Mouse (Mus musculus) adrenal gland, adult 10 weeks (tissue): ENCODE data around the gene Fam205a1. TPM values are rescaled to one million over a fixed set of nuclear protein-coding genes. Genes with fewer than 3 reads are reported as not detected.

Source experiments
- polyA plus RNA-seq: library from polyadenylated mRNA; stranded (reverse); fragments of 350-450 nt; fragmentation: Illumina TruSeq; extraction: RNeasy Lipid Tissue Mini Kit (QIAGEN cat#74804); gene quantifications from one replicate; pipeline ENCODE4 v1.2.3, GENCODE M21; 2014; ENCODE audit warnings: low read depth, low replicate concordance

Gene Fam205a1
- not detected for polyA plus RNA-seq

DNA sequence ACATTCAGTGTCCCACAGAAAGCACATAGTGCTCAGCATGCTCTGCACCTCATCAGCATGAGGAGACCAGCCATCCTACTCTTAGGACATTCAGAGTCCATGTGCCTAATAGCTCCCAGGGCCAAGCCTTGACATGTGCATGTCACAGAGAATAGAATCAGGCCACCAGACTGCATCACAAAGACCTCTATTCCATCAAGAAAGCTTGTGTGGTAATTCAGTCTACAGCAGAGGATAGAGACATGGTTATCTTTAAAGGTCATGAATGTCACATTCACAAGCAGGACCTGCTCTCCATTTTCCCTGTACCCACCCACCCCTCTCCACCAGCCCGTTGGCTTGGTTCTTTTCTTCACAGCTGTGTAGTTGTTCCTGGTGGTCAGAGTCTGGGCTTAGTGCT lies at the start of gene Fam205a1:
Gene Fam205a1, minus strand, starts transcription at position 101 of the 400 bp plus-strand sequence.

GRCm38 (mm10) chr4:42874134-42874533 lies 20.4 kb upstream of the Fam205a1 start, which contains the start of gene Fam205c:
Fam205c (minus strand) TSS chr4:42874234.

DNA sequence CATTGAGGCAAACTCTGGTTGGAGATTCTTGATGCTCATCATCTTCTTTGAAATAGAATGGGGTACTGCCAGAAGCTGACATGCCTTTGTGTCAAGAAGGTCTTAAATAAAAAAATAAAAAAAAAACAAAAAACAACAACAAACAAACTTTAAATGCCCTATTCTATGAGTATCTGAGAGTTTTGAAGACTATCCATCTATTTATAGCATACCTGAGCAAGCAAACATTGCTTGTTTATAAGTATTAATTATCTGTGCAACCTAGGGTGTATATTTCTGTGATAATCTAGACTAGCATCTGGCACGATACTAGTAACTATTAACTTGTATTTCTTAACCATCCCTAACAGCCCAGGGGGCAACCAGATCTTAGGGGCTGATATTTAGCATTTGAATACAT lies 3.0 kb upstream of the Fam205a1 start, which contains the start of gene Gm12394:
Gene Gm12394, minus strand, starts transcription at position 101 of the 400 bp plus-strand sequence.

Other genes starting within 250 kb of the Fam205a1 start
- gene Gm10591, start 241.7 kb downstream of the Fam205a1 start, polyA plus RNA-seq, result not detected
- not detected for gene Gm2564, start 224.2 kb downstream of the Fam205a1 start, polyA plus RNA-seq
- 3.7 TPM for gene Ccl27b, start 198.6 kb downstream of the Fam205a1 start, polyA plus RNA-seq
- gene Il11ra2, start 192.0 kb downstream of the Fam205a1 start, polyA plus RNA-seq, result not detected
- gene 4930578G10Rik, start 118.3 kb downstream of the Fam205a1 start, polyA plus RNA-seq, result not detected
- gene Ccl19, start 97.3 kb downstream of the Fam205a1 start, polyA plus RNA-seq, result 1.5 TPM
- not detected for gene Ccl21a, start 79.9 kb downstream of the Fam205a1 start, polyA plus RNA-seq
- not detected for gene Gm12394, start 2.9 kb upstream of the Fam205a1 start, polyA plus RNA-seq
- not detected for gene Fam205c, start 20.3 kb upstream of the Fam205a1 start, polyA plus RNA-seq
- 0.87 TPM for gene Phf24, start 62.8 kb upstream of the Fam205a1 start, polyA plus RNA-seq
- 0.99 TPM for gene Dnajb5, start 95.9 kb upstream of the Fam205a1 start, polyA plus RNA-seq
- not detected for gene 1700022I11Rik, start 115.7 kb upstream of the Fam205a1 start, polyA plus RNA-seq
- gene Vcp, start 146.6 kb upstream of the Fam205a1 start, polyA plus RNA-seq, result 319 TPM
- 4.7 TPM for gene Fancg, start 156.6 kb upstream of the Fam205a1 start, polyA plus RNA-seq
- 1.6 TPM for gene Pigo, start 171.9 kb upstream of the Fam205a1 start, polyA plus RNA-seq
- 46.2 TPM for gene Stoml2, start 177.8 kb upstream of the Fam205a1 start, polyA plus RNA-seq
- gene Fam214b, start 192.3 kb upstream of the Fam205a1 start, polyA plus RNA-seq, result 5.7 TPM
- gene Unc13b, start 205.1 kb upstream of the Fam205a1 start, polyA plus RNA-seq, result 8.3 TPM